ENCODE assay signal across 10 mouse cellular contexts in the genomic region with DNA sequence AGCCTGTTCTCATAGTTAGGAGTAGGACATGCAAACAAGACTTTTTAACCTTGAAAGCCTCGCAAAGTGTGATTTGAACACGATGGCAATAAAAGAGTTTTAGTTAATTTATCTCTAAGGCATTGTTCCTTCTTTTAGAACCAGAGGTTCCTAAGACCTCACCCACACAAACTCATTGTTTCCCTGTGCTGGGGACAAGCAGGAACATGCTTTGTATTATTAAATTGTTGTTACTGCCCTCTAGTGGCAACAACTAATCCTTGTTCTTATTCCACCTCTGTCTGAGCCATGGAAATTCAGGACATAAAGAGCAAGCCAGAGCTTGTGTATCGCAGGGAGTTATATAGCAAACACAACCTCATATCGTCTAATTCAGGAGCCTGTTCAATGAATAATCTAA.
A peak's percentile ranks its signal among the peaks of the same experiment; 100 is the strongest.
DNase-seq lines count a peak whose midpoint lies in the region; ATAC-seq and TF ChIP-seq lines count a peak whose summit lies in the region.
"Had no signal": no experiment of that assay in that cellular context is flagged by ENCODE, and none has a peak within 500 bp of the region (broad histone marks: within the 10 kb centered on the region; RNA-seq: fewer than 3 reads in every experiment).

No protein-coding gene starts in this region.

- 0 out of 2 replicates have a peak, but pooled peaks have one; percentile 26 for TF ChIP-seq CTCF in liver, adult 2 months (IDR thresholded peaks at IDR 0.05; ENCODE audit: low read depth, low read length)

- no peaks in the 10 kb centered on the region; the same call in 1 of the 2 replicates for H3K79me2 ChIP-seq in liver, adult 2 months (ENCODE audit: control insufficient read depth, insufficient read depth, low read length)

- no peak for TF ChIP-seq POLR2A in liver, adult 2 months (IDR thresholded peaks at IDR 0.05; ENCODE audit: extremely low read depth, insufficient read depth, low read length)

- H3K4me2 ChIP-seq in liver, embryonic 12.5 days, result no peak overlapping the region
- no peak overlapping the region for H3K4me2 ChIP-seq in hindbrain, embryonic 11.5 days (replicated peaks; ENCODE audit: low read depth, low read length)
- H3K4me2 ChIP-seq: embryonic facial prominence, embryonic 13.5 days had no signal

- H3K27ac ChIP-seq in liver, adult 2 months (replicated peaks; ENCODE audit: insufficient read depth, low read depth, low read length), result no peak overlapping the region
- no peak overlapping the region for H3K27ac ChIP-seq in liver, embryonic 12.5 days
- H3K27ac ChIP-seq in hindbrain, embryonic 11.5 days (ENCODE audit: low read depth, low read length), result no peak overlapping the region
- H3K27ac ChIP-seq: embryonic facial prominence, embryonic 13.5 days had no signal

- no peak overlapping the region for H3K4me3 ChIP-seq in liver, adult 2 months (ENCODE audit: insufficient read depth, low read depth, low read length)
- H3K4me3 ChIP-seq in liver, embryonic 12.5 days, result no peak overlapping the region
- no peak overlapping the region for H3K4me3 ChIP-seq in hindbrain, embryonic 11.5 days (ENCODE audit: low read depth, low read length)
- H3K4me3 ChIP-seq: embryonic facial prominence, embryonic 13.5 days; myocyte had no signal

- no peak overlapping the region for H3K9ac ChIP-seq in liver, adult 2 months (ENCODE audit: low read depth, low read length)
- no peak overlapping the region for H3K9ac ChIP-seq in liver, embryonic 12.5 days
- no peak overlapping the region for H3K9ac ChIP-seq in hindbrain, embryonic 11.5 days (ENCODE audit: low read depth, low read length)
- H3K9ac ChIP-seq: embryonic facial prominence, embryonic 13.5 days had no signal

- no peaks in the 10 kb centered on the region for H3K27me3 ChIP-seq in liver, adult 2 months (ENCODE audit: control insufficient read depth, insufficient read depth, low read length)
- no peaks in the 10 kb centered on the region for H3K27me3 ChIP-seq in liver, embryonic 12.5 days (replicated peaks)
- no peaks in the 10 kb centered on the region for H3K27me3 ChIP-seq in hindbrain, embryonic 11.5 days (ENCODE audit: control insufficient read depth, insufficient read depth, low read length)
- H3K27me3 ChIP-seq: embryonic facial prominence, embryonic 13.5 days had no signal

- no peaks in the 10 kb centered on the region for H3K9me3 ChIP-seq in liver, embryonic 12.5 days (replicated peaks)
- no peaks in the 10 kb centered on the region for H3K9me3 ChIP-seq in hindbrain, embryonic 11.5 days (ENCODE audit: control insufficient read depth, low read length)
- H3K9me3 ChIP-seq: embryonic facial prominence, embryonic 13.5 days had no signal

- ATAC-seq in liver, embryonic 12.5 days, result no peak
- ATAC-seq in hindbrain, embryonic 11.5 days (ENCODE audit: low FRiP score), result peak; percentile 80

- 13% methylated on average over 4 of the region's 4 CpGs for WGBS in liver, adult 2 months
- 33% methylated on average over 4 of the region's 4 CpGs for WGBS in liver, embryonic 12.5 days (ENCODE audit: insufficient replicate concordance)
- WGBS in hindbrain, embryonic 11.5 days, result 25% methylated on average over 4 of the region's 4 CpGs

- no peaks in the 10 kb centered on the region for H3K36me3 ChIP-seq in liver, adult 2 months (ENCODE audit: control insufficient read depth, insufficient read depth, low read length)
- no peaks in the 10 kb centered on the region for H3K36me3 ChIP-seq in liver, embryonic 12.5 days
- no peaks in the 10 kb centered on the region for H3K36me3 ChIP-seq in hindbrain, embryonic 11.5 days (ENCODE audit: control insufficient read depth, insufficient read depth, low read length)
- H3K36me3 ChIP-seq: embryonic facial prominence, embryonic 13.5 days had no signal

- no peaks in the 10 kb centered on the region; the same call in 1 of the 2 replicates for H3K4me1 ChIP-seq in liver, adult 2 months (ENCODE audit: control insufficient read depth, insufficient read depth, low read length)
- no peaks in the 10 kb centered on the region for H3K4me1 ChIP-seq in liver, embryonic 12.5 days
- 0 out of 2 replicates have a peak, but pooled peaks cover 3% of the 10 kb centered on the region for H3K4me1 ChIP-seq in hindbrain, embryonic 11.5 days (replicated peaks; ENCODE audit: control insufficient read depth, insufficient read depth, low read length)
- H3K4me1 ChIP-seq: embryonic facial prominence, embryonic 13.5 days had no signal

- DNase-seq in liver, adult 2 months (ENCODE audit: extremely low read depth, low read depth, low spot score), result peak; percentile 76
- peak; percentile 1 for DNase-seq in WW6 (ENCODE audit: low read depth, low spot score)
- DNase-seq in embryo, embryonic 9.5 days (ENCODE audit: extremely low spot score), result peak; percentile 65
- peak; percentile 76 for DNase-seq in hindbrain, embryonic 11.5 days (ENCODE audit: low spot score)
- peak; percentile 27 to 30 for DNase-seq in layer of hippocampus, postnatal 10 days (ENCODE audit: low spot score in 2 of 2)
- DNase-seq in naive thymus-derived CD4-positive, alpha-beta T cell, adult 2 months (ENCODE audit: low read depth), result peak; percentile 26
- no peak for DNase-seq in spleen, adult 18-20 months

Comparison
In these comparisons a context has a peak if more than half of its experiments do, and no peak if none do; other contexts are left out.
1. DNase-seq: peak in liver, adult 2 months (single experiment), WW6 (single experiment), embryo, embryonic 9.5 days (single experiment), hindbrain, embryonic 11.5 days (single experiment), layer of hippocampus, postnatal 10 days (2 of 2) and naive thymus-derived CD4-positive, alpha-beta T cell, adult 2 months (single experiment); none in spleen, adult 18-20 months (0 of 2).